Mouse (Mus musculus): ENCODE results near the gene Gart.
A peak's percentile ranks its signal among the peaks of the same experiment; 100 is the strongest.

Gene Gart

DNA sequence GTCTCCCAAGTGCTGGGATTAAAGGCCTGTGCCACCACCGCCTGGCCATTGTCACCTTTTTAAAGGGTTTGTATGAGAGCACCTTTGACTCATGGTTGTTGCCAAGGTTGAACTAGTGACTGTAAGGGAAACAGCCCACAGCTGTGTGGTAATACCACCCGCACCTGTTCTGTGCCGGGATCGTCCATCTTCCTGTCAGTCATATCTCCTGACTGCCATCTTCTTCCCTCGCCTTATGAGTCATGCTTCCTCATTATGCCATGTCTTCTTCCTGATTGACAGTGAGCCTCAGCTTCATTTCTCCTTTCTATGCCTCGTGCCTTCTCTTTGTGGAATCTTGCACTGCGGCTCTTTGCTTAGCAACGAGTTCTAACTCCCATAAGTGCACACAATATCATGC is 39.8 kb downstream of the Gart start:
- DNase-seq (ENCODE audit: low spot score): no peak

DNA sequence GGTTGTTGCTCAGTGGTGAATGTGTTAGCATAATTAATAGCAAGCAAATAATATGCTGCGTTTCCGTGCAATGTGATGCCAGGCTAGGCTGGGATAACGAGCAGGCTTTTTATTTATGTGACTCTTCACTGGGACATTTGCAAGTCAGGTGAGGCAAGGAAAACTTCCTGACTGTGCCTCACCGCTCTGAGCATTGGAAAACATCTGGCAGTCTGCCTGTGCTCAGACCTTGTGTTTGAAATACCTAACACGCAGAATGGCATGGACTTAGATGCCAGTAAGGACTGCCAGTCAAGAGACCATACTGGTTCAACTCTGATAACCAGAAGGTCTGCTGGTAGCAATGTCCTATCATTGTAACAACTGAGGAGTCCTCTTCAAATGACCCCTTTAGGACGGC is 41.6 kb downstream of the Gart start:
- DNase-seq (ENCODE audit: low spot score): no peak

DNA sequence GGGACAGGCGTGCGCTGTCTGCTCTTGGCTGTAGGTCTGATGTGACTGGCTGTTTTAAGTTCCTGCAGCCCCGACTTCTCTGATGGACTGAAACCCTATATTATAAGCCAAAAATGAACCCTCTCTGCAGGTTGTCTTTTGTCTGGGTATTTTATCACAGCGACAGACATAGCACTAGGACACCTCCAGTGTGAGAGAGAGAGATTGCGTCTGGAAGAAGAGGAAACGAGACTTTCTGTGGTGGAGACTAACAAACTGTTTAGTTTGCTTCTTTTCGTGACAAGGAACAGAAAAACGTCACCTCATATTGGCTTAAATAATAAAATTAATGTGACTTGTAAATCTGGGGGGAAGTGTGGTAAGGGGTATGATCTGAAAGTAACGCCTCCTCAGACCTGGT is 45.1 kb downstream of the Gart start:
- no peak for DNase-seq (ENCODE audit: low spot score)

DNA sequence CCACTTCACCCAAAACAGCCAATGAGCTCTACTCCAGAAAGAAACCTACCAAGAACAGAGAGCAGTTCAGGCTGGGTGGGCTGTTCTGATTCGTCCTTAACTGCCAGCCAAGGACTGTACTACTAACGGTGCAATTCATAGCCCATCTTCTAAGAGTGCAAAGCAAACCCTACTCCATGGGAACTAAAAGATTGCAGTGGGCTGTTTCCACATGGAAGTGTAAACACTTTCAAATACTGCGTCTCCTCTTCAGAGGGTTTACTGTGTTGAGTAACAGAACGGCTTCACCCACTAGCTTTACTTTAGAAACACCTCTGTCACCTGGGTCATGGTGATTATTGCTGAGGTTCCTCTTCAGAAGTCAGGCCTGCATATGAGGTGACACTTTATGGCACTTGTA is 45.7 kb downstream of the Gart start:
- no peak for DNase-seq (ENCODE audit: low spot score)

DNA sequence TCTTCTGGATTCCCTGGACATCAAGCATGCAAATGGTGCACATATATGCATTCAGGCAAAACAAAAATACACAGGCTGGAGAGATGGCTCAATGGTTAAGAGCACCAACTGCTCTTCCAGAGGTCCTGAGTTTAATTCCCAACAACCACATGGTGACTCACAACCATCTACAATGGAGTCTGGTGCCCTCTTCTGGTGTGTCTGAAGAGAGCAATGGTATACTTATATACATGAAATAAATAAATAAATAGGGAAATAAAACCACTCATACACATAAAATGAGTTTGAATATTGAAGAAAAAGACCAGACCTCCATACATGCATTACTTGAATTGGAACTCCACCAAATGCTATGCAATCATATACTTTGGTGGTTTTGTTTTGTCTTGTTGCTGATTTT is 47.5 kb downstream of the Gart start:
- DNase-seq (ENCODE audit: low spot score): no peak

DNA sequence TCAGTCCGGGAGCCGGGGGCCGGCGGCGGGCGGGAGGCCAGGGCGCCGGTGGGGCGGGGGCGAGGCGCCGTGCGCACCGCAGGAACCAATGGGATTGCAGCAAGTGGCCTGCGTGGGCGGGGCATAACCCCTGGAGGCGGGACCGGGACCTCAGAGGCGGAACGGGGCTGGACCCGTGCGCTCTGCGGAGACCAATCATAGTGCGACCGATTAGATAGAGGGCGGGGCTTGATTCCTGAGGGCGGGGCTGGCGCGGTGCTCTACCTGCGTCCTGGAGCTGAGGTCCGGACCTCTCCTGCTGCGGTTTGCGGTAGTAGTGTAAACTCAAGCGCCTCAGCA is 49.1 kb downstream of the Gart start, which contains the start of gene Tmem50b:
Gene Tmem50b (minus strand): TSS at position 129 of the 339 bp plus-strand sequence.
- DNase-seq (ENCODE audit: low spot score): peak; percentile 93

DNA sequence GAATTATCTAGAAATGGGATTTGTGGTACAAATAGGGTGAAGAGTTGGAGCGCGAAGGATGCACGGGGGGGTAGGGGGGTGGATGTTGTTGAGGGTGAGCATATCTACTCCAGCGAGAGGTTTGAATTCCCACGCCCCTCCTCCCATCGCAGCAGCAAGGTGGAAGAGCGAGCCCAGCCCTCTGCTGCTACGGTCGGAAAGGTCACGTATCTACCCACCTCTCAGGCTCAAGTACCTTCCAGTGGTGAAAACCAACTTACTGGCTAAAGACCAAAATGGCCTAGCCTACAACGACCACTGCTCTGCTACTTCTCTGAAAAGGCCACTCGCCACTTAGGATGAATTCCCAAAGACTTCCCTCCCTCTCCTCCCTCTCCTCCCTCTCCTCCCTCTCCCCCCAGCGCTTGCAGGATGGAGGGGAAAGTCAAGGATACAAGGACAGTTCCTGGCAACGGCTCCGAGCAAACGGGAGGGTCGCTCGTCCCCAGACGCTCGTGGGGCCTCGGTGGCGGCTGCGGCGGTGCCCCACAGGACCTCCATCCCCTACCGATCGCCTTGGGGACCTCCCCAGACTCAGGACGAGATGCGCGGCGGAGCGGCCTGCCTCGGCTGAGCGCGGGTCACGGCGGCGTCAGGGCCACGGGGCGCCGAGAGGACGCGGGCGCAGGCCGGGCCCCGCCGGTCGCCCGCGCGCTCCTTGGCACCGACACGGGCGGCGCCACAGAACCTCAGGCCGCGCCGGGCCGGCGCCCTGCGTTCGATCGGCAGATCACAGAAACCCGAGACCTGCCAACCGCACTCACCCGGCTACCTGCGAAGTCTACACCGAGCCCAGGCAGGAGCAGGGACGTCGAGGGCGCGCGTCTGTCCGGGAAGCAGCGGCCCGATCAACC is 49.7 kb downstream of the Gart start:
- DNase-seq (ENCODE audit: low spot score): no peak

DNA sequence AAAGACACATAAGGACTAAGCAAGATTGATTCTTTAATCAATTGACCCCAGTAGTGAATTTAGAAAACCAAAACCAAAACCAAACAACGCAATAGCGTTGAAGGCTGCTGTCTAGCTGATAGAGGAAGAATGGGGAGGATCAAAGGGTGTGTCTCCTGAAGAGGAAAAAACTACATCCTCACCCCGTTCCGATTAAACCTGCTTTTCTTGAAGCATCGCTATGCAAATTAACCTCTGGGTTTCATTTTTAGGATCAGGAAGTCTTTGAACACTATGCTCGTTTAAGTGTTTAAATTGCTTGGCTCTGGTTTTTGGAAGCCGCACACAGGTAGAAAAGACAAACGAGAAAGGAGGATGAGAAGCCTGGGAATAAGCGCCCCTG is 50.4 kb downstream of the Gart start:
- DNase-seq (ENCODE audit: low spot score): no peak

DNA sequence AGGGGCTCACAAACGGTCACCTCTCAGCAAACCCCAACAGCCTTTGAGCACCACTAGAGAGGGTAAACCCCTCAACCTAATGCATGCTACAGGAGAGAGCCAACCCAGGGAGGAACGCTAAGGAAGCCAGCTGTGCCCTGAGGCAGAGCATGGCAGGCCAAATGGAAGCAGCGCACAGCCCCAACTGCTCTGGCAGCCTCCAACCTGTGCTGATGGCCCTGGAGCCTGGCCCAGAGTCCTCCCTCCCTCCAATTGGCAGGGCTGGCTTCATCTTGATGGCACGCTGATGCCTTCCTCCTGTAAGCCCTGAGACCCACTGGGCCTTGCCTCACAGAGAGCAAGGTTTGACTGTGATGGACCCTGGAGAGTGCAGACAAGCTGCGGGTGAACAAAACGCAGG is 51.7 kb downstream of the Gart start:
- DNase-seq (ENCODE audit: low spot score): no peak

DNA sequence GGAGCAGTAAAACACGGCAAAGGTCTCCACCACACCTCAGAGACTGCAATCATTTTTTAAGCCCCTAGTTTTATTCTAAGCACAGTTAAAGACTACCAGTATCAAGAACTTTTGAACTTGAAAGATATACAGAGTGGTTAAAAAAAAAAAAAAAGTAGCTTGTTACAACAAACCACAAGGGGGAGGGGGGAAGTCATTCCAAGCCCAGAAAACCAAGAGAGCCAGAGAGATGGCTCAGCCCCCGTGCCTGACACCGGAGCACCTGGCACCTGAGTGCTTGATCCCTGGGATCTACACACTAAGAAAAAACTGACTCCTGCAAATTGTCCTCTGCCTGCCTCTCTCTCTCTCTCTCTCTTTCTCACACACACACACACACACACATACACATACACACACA is 53.5 kb downstream of the Gart start:
- no peak for DNase-seq (ENCODE audit: low spot score)

DNA sequence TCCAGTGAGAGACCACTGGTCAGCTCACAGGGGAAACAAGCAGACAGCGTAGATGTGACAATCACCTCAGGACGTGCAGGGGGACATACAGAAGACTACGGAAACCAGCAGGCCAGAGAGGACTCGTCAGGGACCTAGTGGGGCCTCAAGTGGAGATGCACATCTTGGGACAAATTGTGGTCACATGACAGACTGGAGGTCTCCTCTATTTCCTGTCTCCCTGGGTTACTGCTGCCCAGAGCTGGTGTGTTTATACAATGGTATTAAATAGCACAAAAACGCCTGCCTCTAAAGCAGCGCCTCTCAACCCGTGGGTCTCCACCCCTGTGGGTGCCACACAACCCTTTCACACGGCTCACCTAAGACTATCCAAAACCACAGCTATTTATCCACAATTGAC is 54.6 kb downstream of the Gart start:
- no peak for DNase-seq (ENCODE audit: low spot score)

DNA sequence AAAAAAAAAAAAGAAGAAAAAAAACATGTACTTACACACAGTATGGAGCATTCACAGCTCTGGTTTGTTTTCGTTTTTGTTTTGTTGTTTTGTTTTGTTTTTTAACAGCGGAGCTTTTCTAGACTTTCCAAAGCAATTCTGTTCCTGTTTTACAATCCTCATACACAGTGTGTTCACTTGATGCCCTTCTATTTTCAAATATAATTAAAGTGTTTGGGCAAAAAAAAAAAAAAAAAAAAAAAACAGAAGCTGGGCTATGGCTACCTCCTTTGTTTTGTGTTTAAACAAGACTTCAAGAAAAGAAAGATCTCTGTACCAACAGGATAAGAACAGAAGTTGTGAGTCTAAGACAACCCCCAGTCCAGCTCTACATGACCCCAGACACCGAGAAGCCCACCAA is 58.0 kb downstream of the Gart start:
- no peak for DNase-seq (ENCODE audit: low spot score)

DNA sequence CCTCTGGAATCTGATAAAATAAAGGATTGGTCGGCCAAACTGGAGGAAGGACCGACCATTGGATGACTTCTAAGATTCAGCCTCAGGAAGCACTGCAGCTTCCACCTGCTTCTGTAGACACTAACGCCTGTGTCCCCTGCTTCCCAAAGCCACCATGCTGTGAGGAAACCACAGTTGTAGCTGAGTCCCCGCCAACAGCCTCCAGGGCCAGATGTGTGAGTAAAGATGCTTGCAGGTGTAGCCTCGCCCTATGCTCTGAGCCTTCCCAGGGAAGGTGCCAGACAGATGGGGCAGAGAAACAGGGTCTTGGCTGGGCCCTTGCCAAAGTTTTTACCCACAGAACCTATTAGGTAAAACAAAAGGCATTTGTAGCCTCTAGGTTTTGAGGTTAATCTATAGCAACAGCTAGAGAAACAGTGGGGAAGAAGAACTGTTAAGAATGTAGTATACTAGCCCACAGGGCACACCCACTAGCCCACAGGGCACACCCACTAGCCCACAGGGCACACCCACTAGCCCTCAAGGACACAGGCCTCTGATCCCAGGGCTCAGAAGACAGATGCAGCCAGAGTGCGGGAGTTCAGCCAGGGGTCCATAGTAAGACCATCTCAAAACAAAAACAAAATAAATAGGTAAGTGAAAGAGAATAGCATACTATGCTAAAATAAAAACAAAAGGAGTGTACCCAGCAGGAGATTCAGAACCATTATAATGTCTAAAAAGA is 58.9 kb downstream of the Gart start:
- no peak for DNase-seq (ENCODE audit: low spot score)

DNA sequence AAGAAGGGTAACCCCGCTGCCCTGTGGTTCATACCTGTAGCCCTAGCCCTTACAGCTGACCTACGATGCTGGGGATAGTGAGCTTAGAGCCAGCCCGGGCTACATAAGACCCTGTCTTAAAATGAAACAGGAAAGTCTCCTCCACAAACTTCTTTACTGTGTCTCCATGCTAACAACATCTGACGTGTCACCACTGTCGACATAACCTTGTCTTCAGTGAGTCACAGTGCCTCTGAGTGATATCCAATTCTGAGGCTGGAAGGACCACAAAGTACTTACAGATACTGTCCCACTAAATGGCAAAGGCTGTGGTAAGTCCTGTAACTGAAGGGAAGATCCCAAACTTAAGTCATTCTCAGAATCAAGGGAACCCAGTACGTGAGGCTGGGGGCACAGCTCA is 60.5 kb downstream of the Gart start:
- no peak for DNase-seq (ENCODE audit: low spot score)

DNA sequence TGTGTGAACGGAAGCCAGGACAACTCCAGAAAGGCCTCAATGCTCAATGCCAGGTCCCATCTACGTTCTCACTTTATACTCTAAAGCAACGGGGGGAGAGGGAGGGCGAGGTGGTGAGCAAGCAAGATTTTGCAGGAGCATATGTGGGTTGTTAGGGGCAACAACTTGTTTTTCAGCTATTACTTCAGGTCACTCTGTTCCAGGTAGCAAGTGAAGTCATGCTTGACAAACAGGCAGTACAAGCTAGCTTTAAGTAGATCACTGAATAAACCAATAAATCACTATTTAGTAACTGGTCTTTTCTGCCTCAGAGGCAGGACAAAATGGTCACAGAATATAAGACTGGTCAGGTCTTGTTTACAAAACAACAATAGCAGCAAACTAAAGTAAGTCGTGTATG is 61.1 kb downstream of the Gart start:
- DNase-seq (ENCODE audit: low spot score): no peak

DNA sequence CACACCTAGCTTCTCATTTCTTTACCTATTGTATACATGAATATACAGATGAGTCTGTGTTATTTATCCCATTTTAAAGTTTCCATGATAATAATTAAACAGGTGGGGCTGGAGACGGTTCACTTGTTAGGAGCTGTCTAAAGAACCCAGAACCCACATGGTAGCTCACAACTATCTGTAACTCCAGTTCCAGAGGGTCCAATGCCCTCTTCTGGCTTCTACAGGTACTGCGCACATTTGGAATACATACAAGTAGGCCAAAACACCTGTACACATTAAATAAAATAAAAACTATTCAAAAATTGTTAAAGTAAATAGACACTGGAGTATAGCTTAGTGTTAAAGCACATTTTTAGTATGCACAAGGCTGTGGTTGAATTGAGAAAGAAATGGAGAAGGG is 64.4 kb downstream of the Gart start:
- DNase-seq (ENCODE audit: low spot score): no peak

DNA sequence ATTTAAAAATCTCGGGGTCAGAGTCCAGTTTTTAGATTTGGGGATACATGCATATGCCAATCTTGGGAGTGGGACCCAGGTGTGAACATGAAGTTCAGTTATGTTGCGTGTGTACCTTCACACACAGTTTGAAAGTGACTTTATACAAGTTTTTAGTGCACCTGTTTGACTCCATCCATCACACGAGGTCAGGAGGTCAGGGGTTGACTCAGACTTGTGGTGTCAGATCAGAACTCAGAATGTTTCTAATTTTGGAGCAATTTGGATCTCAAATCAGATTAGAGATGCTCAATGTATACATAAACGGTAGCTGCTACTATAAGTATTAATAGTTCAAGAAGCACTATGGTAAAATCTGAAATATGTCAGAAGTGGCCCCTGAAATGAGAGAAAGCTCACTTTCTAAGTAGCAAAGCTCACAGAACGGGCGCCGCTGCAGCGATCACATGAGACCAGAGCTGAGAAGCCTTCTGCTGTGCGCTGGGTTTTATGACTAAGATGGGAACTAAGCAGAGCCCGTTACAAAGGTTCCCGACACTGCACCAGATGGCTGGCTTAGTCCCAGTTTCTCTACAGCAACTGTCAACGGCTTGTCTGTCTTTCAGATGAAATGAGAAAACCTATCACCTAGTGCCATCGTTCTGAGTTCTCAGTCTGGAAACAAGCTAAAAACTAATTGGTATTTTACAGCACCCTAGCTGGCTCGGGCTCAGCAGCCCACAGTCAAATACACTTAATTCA is 67.6 kb downstream of the Gart start:
- DNase-seq (ENCODE audit: low spot score): no peak

DNA sequence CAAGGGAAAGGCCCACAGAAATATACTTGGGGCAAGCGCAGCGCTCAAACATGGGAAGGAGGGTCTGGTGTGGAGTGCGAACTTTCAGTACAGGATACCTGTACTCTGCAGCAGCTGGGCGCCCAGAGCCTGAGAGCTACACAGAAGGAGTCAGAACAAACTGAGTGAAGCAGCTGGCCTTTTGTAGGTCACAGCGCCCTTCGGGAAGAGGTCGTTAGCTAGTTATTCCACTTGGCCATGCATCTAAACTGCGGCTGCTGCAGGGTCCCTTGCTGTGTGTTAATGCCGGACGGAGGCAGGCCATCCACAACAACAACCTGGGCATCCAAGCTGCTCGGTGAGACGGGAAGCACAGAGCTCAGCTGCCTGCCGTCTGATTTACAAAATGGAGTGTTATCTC is 71.6 kb downstream of the Gart start:
- no peak for DNase-seq (ENCODE audit: low spot score)
